Mouse (Mus musculus) megakaryocyte, embryonic 14.5 days (primary cell): ENCODE results near the gene Rcor1.

Source experiments
- FLI1 ChIP-seq: IDR thresholded peaks from 2 replicates; pipeline ENCODE4 v1.6.1; 2012; ENCODE audit warnings: low read length, inconsistent platforms, mixed read lengths
- GATA1 ChIP-seq: IDR thresholded peaks from 3 replicates; pipeline ENCODE4 v1.6.1; 2012; ENCODE audit warnings: mixed read lengths, low read length, inconsistent platforms, borderline replicate concordance

- TF ChIP-seq GATA1 (no peak), FLI1 (no peak)
Measured at GRCm38 (mm10) chr12:111153946-111154345, 114.8 kb downstream of the Rcor1 start.
